Mouse (Mus musculus) megakaryocyte, embryonic 14.5 days (primary cell): ENCODE data around the gene Grin2a. TPM values are rescaled to one million over a fixed set of nuclear protein-coding genes. Genes with fewer than 3 reads are reported as not detected.

ENCODE experiments used
- H3K27me3 ChIP-seq: replicated peaks from 2 replicates; pipeline ENCODE3; 2012; ENCODE audit warnings: inconsistent platforms
- H3K36me3 ChIP-seq: replicated peaks from 2 replicates; pipeline ENCODE3; 2012; ENCODE audit warnings: low read length, inconsistent platforms, mixed read lengths
- H3K4me1 ChIP-seq: 2 replicates; pipeline ENCODE4 v1.6.1; 2012; ENCODE audit warnings: inconsistent platforms
- H3K4me3 ChIP-seq: replicated peaks from 2 replicates; pipeline ENCODE3; 2012; ENCODE audit warnings: moderate library complexity, mild to moderate bottlenecking, inconsistent platforms
- H3K9me3 ChIP-seq: 2 replicates; pipeline ENCODE4 v1.6.1; 2012; ENCODE audit warnings: inconsistent platforms
- FLI1 ChIP-seq: IDR thresholded peaks from 2 replicates; pipeline ENCODE4 v1.6.1; 2012; ENCODE audit warnings: low read length, inconsistent platforms, mixed read lengths
- GATA1 ChIP-seq: IDR thresholded peaks from 3 replicates; pipeline ENCODE4 v1.6.1; 2012; ENCODE audit warnings: mixed read lengths, low read length, inconsistent platforms, borderline replicate concordance
- polyA plus RNA-seq: library from polyadenylated mRNA; stranded (reverse); fragments of >175 nt; gene quantifications from 2 replicates; pipeline ENCODE4 v1.2.3, GENCODE M21; 2012; ENCODE audit warnings: low replicate concordance; ENCODE audit not compliant: insufficient read depth

Grin2a gene
- polyA plus RNA-seq, 1 experiment, result not detected

GRCm38 (mm10) chr16:9834236-9834635 lies 161.1 kb downstream of the Grin2a start:
- no peaks in the 10 kb centered on the region for H3K4me1 ChIP-seq
- H3K36me3 ChIP-seq, result no peaks in the 10 kb centered on the region
- no peak for TF ChIP-seq FLI1
- TF ChIP-seq GATA1, result no peak
- H3K27me3 ChIP-seq, result no peaks in the 10 kb centered on the region
- H3K4me3 ChIP-seq, result no peak overlapping the region
- H3K9me3 ChIP-seq, result peaks cover 25% of the 10 kb centered on the region

GRCm38 (mm10) chr16:9825110-9825483 lies 170.3 kb downstream of the Grin2a start:
- peaks cover 6% of the 10 kb centered on the region; the same call in 1 of the 2 replicates for H3K9me3 ChIP-seq
- H3K4me1 ChIP-seq, result no peaks in the 10 kb centered on the region
- TF ChIP-seq GATA1, result no peak
- no peak for TF ChIP-seq FLI1
- no peaks in the 10 kb centered on the region for H3K27me3 ChIP-seq
- no peak overlapping the region for H3K4me3 ChIP-seq
- H3K36me3 ChIP-seq, result no peaks in the 10 kb centered on the region

GRCm38 (mm10) chr16:9824436-9825109 lies 170.8 kb downstream of the Grin2a start:
- H3K9me3 ChIP-seq, result peaks cover 5% of the 10 kb centered on the region; the same call in 1 of the 2 replicates
- no peak overlapping the region for H3K4me3 ChIP-seq
- TF ChIP-seq GATA1, result no peak
- no peak for TF ChIP-seq FLI1
- H3K4me1 ChIP-seq, result no peaks in the 10 kb centered on the region
- no peaks in the 10 kb centered on the region for H3K27me3 ChIP-seq
- H3K36me3 ChIP-seq, result no peaks in the 10 kb centered on the region

GRCm38 (mm10) chr16:9823686-9824085 lies 171.7 kb downstream of the Grin2a start:
- Histone ChIP-seq H3K4me3 (no peak overlapping the region), H3K9me3 (peaks cover 5% of the 10 kb centered on the region; the same call in 1 of the 2 replicates), H3K27me3 (no peaks in the 10 kb centered on the region), H3K4me1 (no peaks in the 10 kb centered on the region), H3K36me3 (no peaks in the 10 kb centered on the region)
- TF ChIP-seq FLI1 (no peak), GATA1 (no peak)

GRCm38 (mm10) chr16:9819508-9819907 lies 175.9 kb downstream of the Grin2a start:
- Histone ChIP-seq H3K4me3 (no peak overlapping the region), H3K36me3 (no peaks in the 10 kb centered on the region), H3K4me1 (no peaks in the 10 kb centered on the region), H3K27me3 (no peaks in the 10 kb centered on the region), H3K9me3 (peaks cover 13% of the 10 kb centered on the region)
- TF ChIP-seq GATA1, result no peak
- no peak for TF ChIP-seq FLI1

- TF ChIP-seq FLI1 (no peak), GATA1 (no peak)
- Histone ChIP-seq H3K36me3 (no peaks in the 10 kb centered on the region), H3K27me3 (no peaks in the 10 kb centered on the region), H3K4me1 (no peaks in the 10 kb centered on the region), H3K9me3 (peaks cover 11% of the 10 kb centered on the region), H3K4me3 (no peak overlapping the region)
Observed at GRCm38 (mm10) chr16:9801338-9801737, 194.0 kb downstream of the Grin2a start.

GRCm38 (mm10) chr16:9800221-9800620 lies 195.1 kb downstream of the Grin2a start:
- Histone ChIP-seq H3K4me3 (no peak overlapping the region), H3K27me3 (no peaks in the 10 kb centered on the region), H3K9me3 (peaks cover 11% of the 10 kb centered on the region), H3K36me3 (no peaks in the 10 kb centered on the region), H3K4me1 (no peaks in the 10 kb centered on the region)
- TF ChIP-seq FLI1 (no peak), GATA1 (no peak)

GRCm38 (mm10) chr16:9792976-9793375 lies 202.4 kb downstream of the Grin2a start:
- TF ChIP-seq FLI1, result no peak
- TF ChIP-seq GATA1, result no peak

GRCm38 (mm10) chr16:9786261-9786660 lies 209.1 kb downstream of the Grin2a start:
- Histone ChIP-seq H3K36me3 (no peaks in the 10 kb centered on the region), H3K9me3 (peaks cover 38% of the 10 kb centered on the region), H3K4me1 (no peaks in the 10 kb centered on the region), H3K27me3 (no peaks in the 10 kb centered on the region), H3K4me3 (no peak overlapping the region)
- no peak for TF ChIP-seq GATA1
- TF ChIP-seq FLI1, result no peak

More at GRCm38 (mm10) chr16:9792976-9793375, 202.4 kb downstream of the Grin2a start:
- H3K4me1 ChIP-seq, result no peaks in the 10 kb centered on the region
- H3K4me3 ChIP-seq, result no peak overlapping the region
- H3K27me3 ChIP-seq, result no peaks in the 10 kb centered on the region
- peaks cover 10% of the 10 kb centered on the region for H3K9me3 ChIP-seq
- no peaks in the 10 kb centered on the region for H3K36me3 ChIP-seq

GRCm38 (mm10) chr16:9785821-9786220 lies 209.5 kb downstream of the Grin2a start:
- Histone ChIP-seq H3K27me3 (no peaks in the 10 kb centered on the region), H3K4me3 (no peak overlapping the region), H3K4me1 (no peaks in the 10 kb centered on the region), H3K36me3 (no peaks in the 10 kb centered on the region), H3K9me3 (peaks cover 39% of the 10 kb centered on the region)
- TF ChIP-seq FLI1, result no peak
- no peak for TF ChIP-seq GATA1
